Mouse (Mus musculus): ENCODE results near the gene Tapbp. TPM values are rescaled to one million over a fixed set of nuclear protein-coding genes. Genes with fewer than 3 reads are reported as not detected.
A peak's percentile ranks its signal among the peaks of the same experiment; 100 is the strongest.
"Not testable (repeated sequence)": the region's sequence is repeated elsewhere in the genome, so short reads cannot be mapped to it uniquely, and the experiment has no call there.

Gene Tapbp
- total RNA-seq, 2 experiments from 2014 or later: 57.7 to 68.2 TPM

- no peak for ATAC-seq (replicated peaks; ENCODE audit: poor library complexity, severe bottlenecking)
These were observed 23.1 kb downstream of the Tapbp start for GRCm38 (mm10) chr17:33938783-33939182.

GRCm38 (mm10) chr17:33940206-33940805 is 24.6 kb downstream of the Tapbp start, which contains the start of the genes Pfdn6 and Wdr46:
Pfdn6 (minus strand) TSS chr17:33940343.
Wdr46 (plus strand) TSS chr17:33940660.
- peak; percentile 87 for ATAC-seq (replicated peaks; ENCODE audit: poor library complexity, severe bottlenecking)

GRCm38 (mm10) chr17:33940981-33941380 is 25.3 kb downstream of the Tapbp start:
- ATAC-seq (replicated peaks; ENCODE audit: poor library complexity, severe bottlenecking): peak; percentile 28

GRCm38 (mm10) chr17:33941381-33941780 is 25.7 kb downstream of the Tapbp start:
- no peak for ATAC-seq (replicated peaks; ENCODE audit: poor library complexity, severe bottlenecking)

- ATAC-seq (replicated peaks; ENCODE audit: poor library complexity, severe bottlenecking): no peak
These were observed 27.8 kb downstream of the Tapbp start for GRCm38 (mm10) chr17:33943454-33943853.

GRCm38 (mm10) chr17:33947430-33948089 is 31.9 kb downstream of the Tapbp start:
- ATAC-seq (replicated peaks; ENCODE audit: poor library complexity, severe bottlenecking): peak; percentile 70

- no peak for ATAC-seq (replicated peaks; ENCODE audit: poor library complexity, severe bottlenecking)
These were observed 32.6 kb downstream of the Tapbp start for GRCm38 (mm10) chr17:33948090-33948904.

- no peak for ATAC-seq (replicated peaks; ENCODE audit: poor library complexity, severe bottlenecking)
These were observed 33.3 kb downstream of the Tapbp start for GRCm38 (mm10) chr17:33948905-33949537.

- ATAC-seq (replicated peaks; ENCODE audit: poor library complexity, severe bottlenecking): no peak
These were observed 34.5 kb downstream of the Tapbp start for GRCm38 (mm10) chr17:33950131-33950625.

- ATAC-seq (replicated peaks; ENCODE audit: poor library complexity, severe bottlenecking): peak; percentile 45
These were observed 35.6 kb downstream of the Tapbp start, which contains the start of gene B3galt4 for GRCm38 (mm10) chr17:33951021-33951946. B3galt4 (minus strand) TSS chr17:33951488.

- not testable (repeated sequence) for ATAC-seq (replicated peaks; ENCODE audit: poor library complexity, severe bottlenecking)
These were observed 36.3 kb downstream of the Tapbp start for GRCm38 (mm10) chr17:33952015-33952414.

- no peak for ATAC-seq (replicated peaks; ENCODE audit: poor library complexity, severe bottlenecking)
These were observed 37.2 kb downstream of the Tapbp start for GRCm38 (mm10) chr17:33952879-33953278.

GRCm38 (mm10) chr17:33953310-33953709 is 37.6 kb downstream of the Tapbp start:
- no peak for ATAC-seq (replicated peaks; ENCODE audit: poor library complexity, severe bottlenecking)

- no peak for ATAC-seq (replicated peaks; ENCODE audit: poor library complexity, severe bottlenecking)
These were observed 38.4 kb downstream of the Tapbp start for GRCm38 (mm10) chr17:33953961-33954565.

- ATAC-seq (replicated peaks; ENCODE audit: poor library complexity, severe bottlenecking): peak; percentile 16
These were observed 39.2 kb downstream of the Tapbp start for GRCm38 (mm10) chr17:33954646-33955554.

- peak; percentile 72 for ATAC-seq (replicated peaks; ENCODE audit: poor library complexity, severe bottlenecking)
These were observed 40.0 kb downstream of the Tapbp start, which contains the start of the genes Vps52 and Rps18 for GRCm38 (mm10) chr17:33955555-33956214. Vps52 (plus strand) TSS chr17:33955812. Rps18 (minus strand) TSS chr17:33956001.

- no peak for ATAC-seq (replicated peaks; ENCODE audit: poor library complexity, severe bottlenecking)
These were observed 40.6 kb downstream of the Tapbp start for GRCm38 (mm10) chr17:33956336-33956735.

All from granulocyte monocyte progenitor cell, adult 5-6 weeks (primary cell).